Mouse (Mus musculus) CH12.LX (cell line): ENCODE data around the gene Smim7. TPM values are rescaled to one million over a fixed set of nuclear protein-coding genes. Genes with fewer than 3 reads are reported as not detected.

Source experiments
- DNase-seq: peaks from one replicate; pipeline ENCODE4 v3.0.0-alpha.2; 2013; ENCODE audit errors: extremely low read depth
- H3K27ac ChIP-seq: 2 replicates; pipeline ENCODE4 v1.5.1; 2012; ENCODE audit warnings: low read depth, mild to moderate bottlenecking, control low read depth, moderate library complexity; ENCODE audit not compliant: insufficient read depth
- H3K27me3 ChIP-seq: replicated peaks from 2 replicates; pipeline ENCODE3; 2012; ENCODE audit warnings: inconsistent platforms
- H3K36me3 ChIP-seq, 2 experiments: replicated peaks in 1 of 2; 2 replicates each; pipeline versions ENCODE3 to v1.6.1; 2012; ENCODE audit warnings: inconsistent platforms in 1 of 2, low read length in 1 of 2, mild to moderate bottlenecking in 1 of 2, mixed read lengths in 1 of 2, moderate library complexity in 1 of 2; ENCODE audit not compliant: control insufficient read depth in 1 of 2, insufficient read depth in 1 of 2
- H3K4me1 ChIP-seq, 2 experiments: 2 replicates each; pipeline ENCODE4 v1.6.1; 2012; ENCODE audit warnings: inconsistent platforms in 1 of 2, moderate library complexity in 1 of 2; ENCODE audit not compliant: insufficient read depth in 2 of 2, control insufficient read depth in 1 of 2
- H3K4me2 ChIP-seq: 2 replicates; pipeline ENCODE4 v1.6.1; 2012; ENCODE audit warnings: low read depth, mild to moderate bottlenecking, control low read depth; ENCODE audit not compliant: poor library complexity, insufficient read depth, severe bottlenecking
- H3K4me3 ChIP-seq, 3 experiments: fragments of 150-350 bp in 1 of 3; sonication (generic) in 1 of 3; replicated peaks in 1 of 3; 2 replicates each; pipeline versions ENCODE3 to v1.5.1; 2011 to 2012; ENCODE audit warnings: low read depth in 2 of 3, low read length in 2 of 3, mild to moderate bottlenecking in 2 of 3, moderate library complexity in 2 of 3, control low read depth in 1 of 3, improper control_type of control experiment in 1 of 3, inconsistent platforms in 1 of 3, mixed read lengths in 1 of 3; ENCODE audit not compliant: poor library complexity in 1 of 3
- H3K79me2 ChIP-seq: replicated peaks from 2 replicates; pipeline ENCODE4 v1.6.1; 2012; ENCODE audit warnings: mild to moderate bottlenecking, moderate library complexity; ENCODE audit not compliant: control insufficient read depth, poor library complexity, insufficient read depth, severe bottlenecking; ENCODE audit errors: extremely low read depth
- H3K9ac ChIP-seq: 2 replicates; pipeline ENCODE4 v1.6.1; 2012; ENCODE audit warnings: low read depth, mild to moderate bottlenecking, control low read depth, moderate library complexity; ENCODE audit not compliant: insufficient read depth
- H3K9me3 ChIP-seq: replicated peaks from 2 replicates; pipeline ENCODE3; 2012; ENCODE audit warnings: low read length, inconsistent platforms, mixed read lengths
- CHD1 ChIP-seq: IDR thresholded peaks from 2 replicates; pipeline ENCODE4 v1.6.1; 2012; ENCODE audit warnings: low read depth, low read length, improper control_type of control experiment, inconsistent platforms
- CHD2 ChIP-seq: IDR thresholded peaks from 2 replicates; pipeline ENCODE4 v1.6.1; 2011; ENCODE audit warnings: low read length, improper control_type of control experiment
- CTCF ChIP-seq, 2 experiments: IDR thresholded peaks in 1 of 2; conservative IDR thresholded peaks in 1 of 2; 2 replicates each; pipeline ENCODE4 v1.5.1; 2011 to 2012; ENCODE audit warnings: low read depth in 2 of 2, low read length in 2 of 2, improper control_type of control experiment in 1 of 2, inconsistent platforms in 1 of 2, mild to moderate bottlenecking in 1 of 2, moderate library complexity in 1 of 2
- ELF1 ChIP-seq: IDR thresholded peaks from 2 replicates; pipeline ENCODE4 v1.6.1; 2014; ENCODE audit warnings: low read depth, mild to moderate bottlenecking, inconsistent platforms, low read length, improper control_type of control experiment
- EP300 ChIP-seq: IDR thresholded peaks from 2 replicates; pipeline ENCODE4 v1.6.1; 2011; ENCODE audit warnings: low read length, improper control_type of control experiment
- ETS1 ChIP-seq: conservative IDR thresholded peaks from 2 replicates; pipeline ENCODE4 v1.6.1; 2012; ENCODE audit warnings: low read depth, mild to moderate bottlenecking, inconsistent platforms, low read length, improper control_type of control experiment, moderate library complexity
- JUND ChIP-seq: conservative IDR thresholded peaks from 2 replicates; pipeline ENCODE4 v1.6.1; 2011; ENCODE audit warnings: low read depth, low read length, improper control_type of control experiment
- MXI1 ChIP-seq: IDR thresholded peaks from 2 replicates; pipeline ENCODE4 v1.6.1; 2011; ENCODE audit warnings: mild to moderate bottlenecking, low read depth, low read length, improper control_type of control experiment
- MYC ChIP-seq: IDR thresholded peaks from 2 replicates; pipeline ENCODE4 v1.6.1; 2011; ENCODE audit warnings: low read depth, mild to moderate bottlenecking, improper control_type of control experiment, low read length
- NELFE ChIP-seq: IDR thresholded peaks from 2 replicates; pipeline ENCODE4 v1.6.1; 2011; ENCODE audit warnings: low read depth, low read length, improper control_type of control experiment
- POLR2AphosphoS2 ChIP-seq: IDR thresholded peaks from 2 replicates; pipeline ENCODE4 v1.6.1; 2011; ENCODE audit warnings: low read depth, low read length, improper control_type of control experiment
- RCOR1 ChIP-seq: conservative IDR thresholded peaks from 2 replicates; pipeline ENCODE4 v1.6.1; 2012; ENCODE audit warnings: low read depth, mild to moderate bottlenecking, inconsistent platforms, low read length, improper control_type of control experiment
- SMC3 ChIP-seq: IDR thresholded peaks from 2 replicates; pipeline ENCODE4 v1.6.1; 2011; ENCODE audit warnings: low read depth, low read length, improper control_type of control experiment
- USF1 ChIP-seq: IDR thresholded peaks from 2 replicates; pipeline ENCODE4 v1.6.1; 2014; ENCODE audit warnings: low read depth, mild to moderate bottlenecking, inconsistent platforms, low read length, improper control_type of control experiment
- USF2 ChIP-seq: conservative IDR thresholded peaks from 2 replicates; pipeline ENCODE4 v1.6.1; 2011; ENCODE audit warnings: low read depth, low read length, improper control_type of control experiment
- ZMIZ1 ChIP-seq: IDR thresholded peaks from 2 replicates; pipeline ENCODE4 v1.6.1; 2012; ENCODE audit warnings: low read depth, mild to moderate bottlenecking, inconsistent platforms, low read length, improper control_type of control experiment
- ZNF384 ChIP-seq: IDR thresholded peaks from 2 replicates; pipeline ENCODE4 v1.6.1; 2012; ENCODE audit warnings: low read depth, low read length, improper control_type of control experiment, inconsistent platforms
- dilution Hi-C: fragments of 300-500 bp; cut with MboI; formaldehyde crosslinking; loops from 2 replicates; pipeline ENCODE4 v1.14.3; 2020; ENCODE audit warnings: low sequenced_read_pairs; ENCODE audit not compliant: extremely low pct_unique_long_range_greater_than_20kb, extremely low pct_ligation_motif_present
- in situ Hi-C: fragments of 300-500 bp; cut with MboI; formaldehyde crosslinking; loops from 3 replicates; pipeline ENCODE4 v1.14.3; 2019; ENCODE audit warnings: low sequenced_read_pairs, low pct_ligation_motif_present, low pct_unique_long_range_greater_than_20kb, mixed read lengths
- polyA plus RNA-seq: library from polyadenylated mRNA; unstranded; fragments of >175 nt; gene quantifications from 2 replicates; pipeline ENCODE4 v1.2.1, GENCODE M21; 2012; ENCODE audit warnings: low read depth; ENCODE audit not compliant: insufficient read length
- total RNA-seq, 2 experiments: library from RNA; depleted of rRNA; stranded (reverse); fragments of 300-350 nt in 1 of 2; fragments of >200 nt in 1 of 2; gene quantifications; 2 replicates each; pipeline ENCODE4 v1.2.3; 2012 to 2014

The Smim7 gene
- total and polyA plus RNA-seq, 3 experiments = 37.7 to 70.3 (median 61.0) TPM

GRCm38 (mm10) chr8:72588865-72589264 is 18.0 kb upstream of the Smim7 start:
- no peak for TF ChIP-seq ETS1
- TF ChIP-seq NELFE = no peak
- TF ChIP-seq USF2 = no peak
- no peak for TF ChIP-seq ZMIZ1
- no peak overlapping the region for H3K4me3 ChIP-seq
- peaks cover 2 to 28% of the 10 kb centered on the region in 2 experiments; a peak in 3 of 4 replicates for H3K4me1 ChIP-seq
- no peak overlapping the region for H3K4me2 ChIP-seq
- no peaks in the 10 kb centered on the region for H3K27me3 ChIP-seq
- no peaks in the 10 kb centered on the region for H3K79me2 ChIP-seq
- H3K27ac ChIP-seq = no peak overlapping the region
- in situ Hi-C loops = no loop called here
- no peak for DNase-seq
- H3K9ac ChIP-seq = no peak overlapping the region
- dilution Hi-C loops = no loop called here
- no peaks in the 10 kb centered on the region for H3K9me3 ChIP-seq
- H3K36me3 ChIP-seq = peaks cover 16 to 25% of the 10 kb centered on the region in 2 experiments

DNA sequence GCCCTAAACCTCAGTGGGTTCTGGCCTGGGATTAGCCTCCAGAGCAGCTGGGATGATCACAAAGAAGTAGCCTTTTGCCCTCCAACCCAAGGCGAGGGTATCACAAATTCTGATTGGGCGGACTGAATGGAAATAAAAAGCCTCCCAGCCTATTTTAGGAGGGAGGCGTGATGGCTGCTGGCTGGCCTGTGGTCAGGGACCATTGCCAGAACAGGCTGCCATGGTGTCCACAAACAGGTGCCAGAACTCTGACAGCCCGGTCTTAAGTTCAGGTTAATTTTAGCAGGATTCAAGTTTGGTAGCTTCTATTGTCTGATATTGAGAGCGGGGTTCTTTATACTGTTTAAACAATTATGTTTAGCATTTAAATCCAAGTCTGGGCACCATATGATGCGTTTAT is 16.9 kb upstream of the Smim7 start:
- dilution Hi-C loops = no loop called here

GRCm38 (mm10) chr8:72584390-72584789 is 13.5 kb upstream of the Smim7 start:
- in situ Hi-C loops = no loop called here
- H3K27ac ChIP-seq = peak overlapping the region; percentile 20; the same call in 1 of the 2 replicates

More for the DNA sequence above, 16.9 kb upstream of the Smim7 start:
- Histone ChIP-seq H3K4me3 (no peak overlapping the region), H3K4me1 (peaks cover 9 to 39% of the 10 kb centered on the region in 2 experiments), H3K79me2 (no peaks in the 10 kb centered on the region)
- no peak for TF ChIP-seq SMC3
- TF ChIP-seq CHD2 = no peak
- TF ChIP-seq CTCF (conservative IDR thresholded peaks at IDR 0.05 in 1 of 2, IDR thresholded peaks at IDR 0.05 in 1 of 2; ENCODE audit: low read depth in 2 of 2, low read length in 2 of 2) = no peak
- TF ChIP-seq CHD1 = no peak
- TF ChIP-seq ELF1 = no peak
- no peak for TF ChIP-seq ZNF384
- TF ChIP-seq EP300 = no peak
- no peak for TF ChIP-seq JUND
- no peak for TF ChIP-seq MYC
- TF ChIP-seq USF1 = no peak
- TF ChIP-seq RCOR1 = no peak
- TF ChIP-seq, all 38 proteins: peak for 0
- no peak overlapping the region for H3K9ac ChIP-seq
- H3K27ac ChIP-seq = no peak overlapping the region
- H3K27me3 ChIP-seq = no peaks in the 10 kb centered on the region
- H3K4me2 ChIP-seq = no peak overlapping the region
- in situ Hi-C loops = no loop called here
- no peaks in the 10 kb centered on the region for H3K9me3 ChIP-seq
- DNase-seq = no peak
- H3K36me3 ChIP-seq = peaks cover 16 to 25% of the 10 kb centered on the region in 2 experiments

More at GRCm38 (mm10) chr8:72584390-72584789, 13.5 kb upstream of the Smim7 start:
- Histone ChIP-seq H3K36me3 (peaks cover 17 to 31% of the 10 kb centered on the region in 2 experiments), H3K4me1 (peaks cover 17 to 51% of the 10 kb centered on the region in 2 experiments), H3K79me2 (no peaks in the 10 kb centered on the region), H3K4me3 (no peak overlapping the region), H3K27me3 (no peaks in the 10 kb centered on the region), H3K4me2 (no peak overlapping the region), H3K9me3 (no peaks in the 10 kb centered on the region), H3K9ac (no peak overlapping the region)
- no peak for DNase-seq
- TF ChIP-seq MXI1 (no peak), POLR2AphosphoS2 (no peak), USF1 (no peak)
- dilution Hi-C loops = no loop called here
